Mouse (Mus musculus) heart, postnatal 25 days (tissue): ENCODE results near the gene Wnt8b. TPM values are rescaled to one million over a fixed set of nuclear protein-coding genes. Genes with fewer than 3 reads are reported as not detected.

ENCODE experiments used
- DNase-seq: peaks from one replicate; pipeline ENCODE4 v3.0.0; 2022; ENCODE audit warnings: low spot score
- intact Hi-C: fragments of 180-260 bp; cut with DNase I; formaldehyde crosslinking; loops from one replicate; pipeline ENCODE4 v1.15.1; 2025
- total RNA-seq, 2 experiments: library from RNA; stranded (reverse); gene quantifications; 2 replicates each; pipeline ENCODE4 v1.2.3; 2021

Gene Wnt8b
- total RNA-seq, 2 experiments from 2014 or later: not detected

- intact Hi-C loops: no loop called here
- no peak for DNase-seq
Measured at GRCm38 (mm10) chr19:44510534-44511175, 17.4 kb downstream of the Wnt8b start.

GRCm38 (mm10) chr19:44511451-44512231 is 18.4 kb downstream of the Wnt8b start:
- intact Hi-C loops: no loop called here
- DNase-seq: no peak

GRCm38 (mm10) chr19:44512601-44513000 is 19.3 kb downstream of the Wnt8b start:
- DNase-seq: no peak
- intact Hi-C loops: no loop called here

GRCm38 (mm10) chr19:44513054-44513833 is 20.0 kb downstream of the Wnt8b start:
- intact Hi-C loops: no loop called here
- no peak for DNase-seq

- DNase-seq: no peak
- intact Hi-C loops: no loop called here
Measured at GRCm38 (mm10) chr19:44513921-44514482, 20.7 kb downstream of the Wnt8b start.

- intact Hi-C loops: no loop called here
- DNase-seq: no peak
Measured at GRCm38 (mm10) chr19:44514521-44515451, 21.5 kb downstream of the Wnt8b start.

GRCm38 (mm10) chr19:44515769-44516168 is 22.5 kb downstream of the Wnt8b start:
- DNase-seq: no peak
- intact Hi-C loops: no loop called here

- intact Hi-C loops: no loop called here
- no peak for DNase-seq
Measured at GRCm38 (mm10) chr19:44517996-44518768, 24.9 kb downstream of the Wnt8b start.

- intact Hi-C loops: no loop called here
Measured at GRCm38 (mm10) chr19:44519152-44519551, 25.9 kb downstream of the Wnt8b start.

GRCm38 (mm10) chr19:44525551-44526205 is 32.4 kb downstream of the Wnt8b start:
- intact Hi-C loops: no loop called here

More at GRCm38 (mm10) chr19:44519152-44519551, 25.9 kb downstream of the Wnt8b start:
- peak; percentile 63 for DNase-seq

GRCm38 (mm10) chr19:44530018-44530417 is 36.7 kb downstream of the Wnt8b start:
- DNase-seq: no peak
- intact Hi-C loops: no loop called here

More at GRCm38 (mm10) chr19:44525551-44526205, 32.4 kb downstream of the Wnt8b start:
- no peak for DNase-seq

- intact Hi-C loops: loop anchor here (5.0 kb wide), 1 partner anchor 163 kb away; no protein-coding TSS in a partner anchor
- DNase-seq: no peak
Measured at GRCm38 (mm10) chr19:44535376-44535775, 42.1 kb downstream of the Wnt8b start.

- DNase-seq: no peak
- intact Hi-C loops: loop anchor here (5.0 kb wide), 1 partner anchor 165 kb away; no protein-coding TSS in a partner anchor
Measured at GRCm38 (mm10) chr19:44537416-44537815, 44.1 kb downstream of the Wnt8b start.

- no peak for DNase-seq
- intact Hi-C loops: loop anchor here (5.0 to 10.0 kb wide), 2 partner anchors 65 to 298 kb away; no protein-coding TSS in a partner anchor
Measured at GRCm38 (mm10) chr19:44542694-44543178, 49.5 kb downstream of the Wnt8b start.

- intact Hi-C loops: loop anchor here (5.0 to 10.0 kb wide), 2 partner anchors 67 to 300 kb away; no protein-coding TSS in a partner anchor
- no peak for DNase-seq
Measured at GRCm38 (mm10) chr19:44544372-44544771, 51.1 kb downstream of the Wnt8b start.

- intact Hi-C loops: loop anchor here (5.0 to 10.0 kb wide), 2 partner anchors 67 to 300 kb away; no protein-coding TSS in a partner anchor
Measured at GRCm38 (mm10) chr19:44544775-44545174, 51.5 kb downstream of the Wnt8b start.

GRCm38 (mm10) chr19:44545321-44546041 is 52.2 kb downstream of the Wnt8b start, which contains the start of gene Sec31b:
Gene Sec31b, minus strand, starts transcription at chr19:44545864.
- intact Hi-C loops: loop anchor here (10.0 kb wide), 1 partner anchor 301 kb away; no protein-coding TSS in a partner anchor
- DNase-seq: peak; percentile 22

More at GRCm38 (mm10) chr19:44544775-44545174, 51.5 kb downstream of the Wnt8b start:
- no peak for DNase-seq
